Mouse (Mus musculus): ENCODE measurements around the gene C330007P06Rik. TPM values are rescaled to one million over a fixed set of nuclear protein-coding genes. Genes with fewer than 3 reads are reported as not detected.
A peak's percentile ranks its signal among the peaks of the same experiment; 100 is the strongest.

Gene C330007P06Rik
- polyA plus RNA-seq, 1 experiment = 6.6 TPM

DNA sequence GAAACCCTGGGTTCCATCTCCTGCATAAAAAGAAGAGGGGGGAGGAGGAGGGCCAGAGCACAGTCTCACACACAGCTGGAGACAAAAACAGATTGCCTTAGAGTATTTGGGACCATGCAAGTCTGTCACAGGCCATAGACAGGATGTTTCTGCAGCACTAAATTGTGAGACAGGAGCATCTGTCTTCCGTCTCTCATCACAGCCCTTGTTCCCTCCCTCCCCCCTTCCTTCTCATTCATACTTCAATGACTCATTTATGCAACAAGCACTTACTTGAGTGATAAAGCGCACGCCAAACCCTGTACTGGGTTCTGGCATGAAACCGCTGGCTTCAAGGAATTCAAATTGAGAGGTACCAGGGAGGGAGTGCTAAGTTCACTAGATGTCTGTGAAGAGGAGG, 42.3 kb downstream of the C330007P06Rik start:
- Histone ChIP-seq H3ac (ENCODE audit: control insufficient read depth, insufficient read length) (no peak overlapping the region), H3K36me3 (ENCODE audit: control insufficient read depth, insufficient read depth) (no peaks in the 10 kb centered on the region), H3K27me3 (ENCODE audit: control insufficient read depth, insufficient read depth, insufficient read length) (no peaks in the 10 kb centered on the region), H3K4me3 (no peak overlapping the region), H3K4me2 (ENCODE audit: low read depth) (peak overlapping the region; percentile 27), H3K79me2 (ENCODE audit: control insufficient read depth, insufficient read depth) (no peaks in the 10 kb centered on the region)
- peak in 2 of 3 experiments; percentile 39 to 63 for TF ChIP-seq MYOD1 (IDR thresholded peaks at IDR 0.05; ENCODE audit: control insufficient read depth in 1 of 3, insufficient read length in 2 of 3, low read depth in 2 of 3)
- TF ChIP-seq POLR2A (IDR thresholded peaks at IDR 0.05; ENCODE audit: insufficient read length, low read depth) = no peak

DNA sequence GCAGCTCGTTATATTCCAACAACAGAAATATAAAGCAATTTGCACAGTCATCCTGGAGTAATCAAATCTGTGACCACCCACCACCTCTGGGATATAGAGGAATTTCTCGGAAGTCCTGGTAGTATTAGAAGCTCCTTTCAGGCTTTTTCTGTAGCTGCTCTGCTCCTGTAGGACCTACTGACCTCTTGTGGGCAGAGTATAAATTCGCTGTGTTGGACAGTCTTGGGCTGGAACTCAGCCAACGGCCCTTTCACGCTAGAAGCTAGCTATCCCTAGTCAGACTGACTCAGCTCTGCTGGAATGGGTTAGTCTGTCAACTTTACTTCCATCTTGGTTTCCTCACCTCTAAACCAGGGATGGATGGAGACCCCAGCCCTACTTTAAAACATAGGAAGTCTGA, 43.6 kb downstream of the C330007P06Rik start:
- no peak overlapping the region for H3K4me3 ChIP-seq
- H3K79me2 ChIP-seq (ENCODE audit: control insufficient read depth, insufficient read depth) = no peaks in the 10 kb centered on the region
- no peaks in the 10 kb centered on the region for H3K27me3 ChIP-seq (ENCODE audit: control insufficient read depth, insufficient read depth, insufficient read length)
- no peak overlapping the region for H3ac ChIP-seq (ENCODE audit: control insufficient read depth, insufficient read length)
- no peak overlapping the region for H3K4me2 ChIP-seq (ENCODE audit: low read depth)
- TF ChIP-seq E2F4 (IDR thresholded peaks at IDR 0.05; ENCODE audit: insufficient read depth) = no peak
- H3K36me3 ChIP-seq (ENCODE audit: control insufficient read depth, insufficient read depth) = no peaks in the 10 kb centered on the region

DNA sequence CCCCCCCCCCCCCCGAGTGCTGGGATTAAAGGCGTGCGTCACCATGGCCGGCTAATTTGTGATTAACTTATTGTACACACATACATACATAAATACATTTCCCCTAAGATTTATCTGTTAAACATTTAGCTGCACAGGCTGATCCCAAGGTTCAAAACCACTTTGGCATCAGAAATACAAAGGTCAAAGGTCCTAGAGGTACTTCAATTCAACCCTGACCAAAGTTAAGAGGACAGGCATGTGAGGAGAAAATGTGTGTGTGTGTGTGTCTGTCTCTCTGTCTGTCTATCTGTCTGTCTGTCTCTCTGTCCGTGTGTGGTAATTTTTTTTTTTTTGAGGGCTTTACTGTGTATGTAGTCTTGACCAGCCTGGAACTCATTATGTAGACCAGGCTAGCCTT, 47.0 kb downstream of the C330007P06Rik start:
- no peak for TF ChIP-seq REST (IDR thresholded peaks at IDR 0.05; ENCODE audit: insufficient read depth, insufficient read length)
- TF ChIP-seq CEBPB (IDR thresholded peaks at IDR 0.05; ENCODE audit: insufficient read depth, poor library complexity, severe bottlenecking) = no peak
- no peak for TF ChIP-seq POLR2A (IDR thresholded peaks at IDR 0.05; ENCODE audit: insufficient read length, low read depth)
- no peak for TF ChIP-seq E2F4 (IDR thresholded peaks at IDR 0.05; ENCODE audit: insufficient read depth)
- no peak for TF ChIP-seq TCF12 (IDR thresholded peaks at IDR 0.05; ENCODE audit: insufficient read depth, poor library complexity, severe bottlenecking)
- TF ChIP-seq MYOG (IDR thresholded peaks at IDR 0.05; ENCODE audit: control insufficient read depth in 1 of 3, insufficient read depth in 1 of 3, insufficient read length in 2 of 3, low read depth in 2 of 3) = no peak
- no peak for TF ChIP-seq MAX (IDR thresholded peaks at IDR 0.05; ENCODE audit: low read depth)
- no peak for TF ChIP-seq SRF (IDR thresholded peaks at IDR 0.05; ENCODE audit: control insufficient read depth, insufficient read length, low read depth)
- TF ChIP-seq MYOD1 (IDR thresholded peaks at IDR 0.05; ENCODE audit: control insufficient read depth in 1 of 3, insufficient read length in 2 of 3, low read depth in 2 of 3) = no peak
- no peak for TF ChIP-seq TCF3 (IDR thresholded peaks at IDR 0.05; ENCODE audit: insufficient read length, low read depth)
- no peak for TF ChIP-seq POLR2AphosphoS2 (IDR thresholded peaks at IDR 0.05; ENCODE audit: insufficient read length, low read depth)
- no peak for TF ChIP-seq USF1 (IDR thresholded peaks at IDR 0.05; ENCODE audit: low read depth)
- Histone ChIP-seq H3ac (ENCODE audit: control insufficient read depth, insufficient read length) (no peak overlapping the region), H3K79me2 (ENCODE audit: control insufficient read depth, insufficient read depth) (no peaks in the 10 kb centered on the region), H3K4me3 (no peak overlapping the region), H3K27me3 (ENCODE audit: control insufficient read depth, insufficient read depth, insufficient read length) (no peaks in the 10 kb centered on the region), H3K36me3 (ENCODE audit: control insufficient read depth, insufficient read depth) (no peaks in the 10 kb centered on the region), H3K4me2 (ENCODE audit: low read depth) (no peak overlapping the region)

DNA sequence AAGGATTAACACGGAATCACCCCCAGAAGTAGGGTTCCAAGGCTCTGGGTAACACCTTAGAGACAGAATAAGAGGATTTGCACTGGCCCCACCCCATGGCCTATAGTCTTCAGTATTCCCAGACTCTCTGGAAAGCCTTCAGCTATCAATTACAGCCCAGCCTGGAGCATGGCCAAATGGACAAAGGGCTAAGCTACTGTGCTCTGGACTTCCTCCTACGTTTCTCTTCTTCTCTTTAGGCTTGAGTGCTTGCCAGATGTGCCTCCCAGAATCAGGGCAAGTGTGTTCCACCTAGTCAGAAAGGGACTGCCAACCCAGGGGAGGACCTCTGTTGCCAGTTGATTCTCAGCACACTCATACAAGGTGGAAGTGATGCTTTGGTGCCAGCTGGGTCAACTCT, 48.9 kb downstream of the C330007P06Rik start:
- TF ChIP-seq USF1 (IDR thresholded peaks at IDR 0.05; ENCODE audit: low read depth) = no peak
- no peak for TF ChIP-seq E2F4 (IDR thresholded peaks at IDR 0.05; ENCODE audit: insufficient read depth)
- TF ChIP-seq POLR2A (IDR thresholded peaks at IDR 0.05; ENCODE audit: insufficient read length, low read depth) = no peak
- no peak for TF ChIP-seq MAX (IDR thresholded peaks at IDR 0.05; ENCODE audit: low read depth)
- no peak for TF ChIP-seq POLR2AphosphoS2 (IDR thresholded peaks at IDR 0.05; ENCODE audit: insufficient read length, low read depth)
- no peak for TF ChIP-seq CEBPB (IDR thresholded peaks at IDR 0.05; ENCODE audit: insufficient read depth, poor library complexity, severe bottlenecking)
- TF ChIP-seq REST (IDR thresholded peaks at IDR 0.05; ENCODE audit: insufficient read depth, insufficient read length) = no peak
- no peak for TF ChIP-seq TCF3 (IDR thresholded peaks at IDR 0.05; ENCODE audit: insufficient read length, low read depth)
- TF ChIP-seq TCF12 (IDR thresholded peaks at IDR 0.05; ENCODE audit: insufficient read depth, poor library complexity, severe bottlenecking) = no peak
- no peak for TF ChIP-seq MYOG (IDR thresholded peaks at IDR 0.05; ENCODE audit: control insufficient read depth in 1 of 3, insufficient read depth in 1 of 3, insufficient read length in 2 of 3, low read depth in 2 of 3)
- no peak for TF ChIP-seq SRF (IDR thresholded peaks at IDR 0.05; ENCODE audit: control insufficient read depth, insufficient read length, low read depth)
- TF ChIP-seq MYOD1 (IDR thresholded peaks at IDR 0.05; ENCODE audit: control insufficient read depth in 1 of 3, insufficient read length in 2 of 3, low read depth in 2 of 3) = no peak
- H3K4me3 ChIP-seq = no peak overlapping the region
- H3K79me2 ChIP-seq (ENCODE audit: control insufficient read depth, insufficient read depth) = no peaks in the 10 kb centered on the region
- H3K36me3 ChIP-seq (ENCODE audit: control insufficient read depth, insufficient read depth) = no peaks in the 10 kb centered on the region
- H3ac ChIP-seq (ENCODE audit: control insufficient read depth, insufficient read length) = no peak overlapping the region
- no peaks in the 10 kb centered on the region for H3K27me3 ChIP-seq (ENCODE audit: control insufficient read depth, insufficient read depth, insufficient read length)
- no peak overlapping the region for H3K4me2 ChIP-seq (ENCODE audit: low read depth)

DNA sequence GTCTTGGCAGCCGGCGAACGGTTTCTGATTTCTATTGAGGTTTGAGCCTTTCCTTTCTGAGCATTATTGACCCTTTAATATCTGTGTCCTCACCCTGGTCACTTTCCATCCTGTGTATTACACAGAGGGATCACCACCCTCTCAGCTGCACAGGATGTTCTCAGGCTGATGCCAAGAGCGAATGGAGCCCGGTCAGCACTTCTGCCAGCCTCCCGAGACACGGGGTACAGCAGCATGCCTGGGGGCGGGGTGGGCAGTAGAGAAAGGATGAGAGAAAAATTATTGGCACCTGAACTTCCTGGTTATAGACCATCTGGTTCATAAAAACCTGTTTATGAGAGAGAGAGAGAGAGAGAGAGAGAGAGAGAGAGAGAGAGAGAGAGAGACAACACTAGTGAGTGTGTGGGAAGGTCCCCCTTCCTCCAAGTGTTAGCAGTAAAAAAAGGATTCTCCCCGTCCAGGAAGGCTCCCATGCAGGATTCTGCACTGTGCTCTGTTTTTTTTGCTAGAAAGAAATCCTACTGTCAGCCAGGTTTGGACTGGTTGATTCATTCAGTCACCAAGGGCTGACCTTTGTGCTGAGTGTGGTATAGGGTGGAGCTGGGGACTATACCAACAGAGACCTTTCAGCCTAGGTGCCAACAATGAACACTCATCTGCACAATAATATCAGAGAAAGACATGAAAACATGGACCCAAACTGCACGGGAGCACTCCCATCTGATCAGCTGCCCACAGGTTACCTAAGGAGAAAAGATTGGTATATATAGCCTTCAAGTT, 49.8 kb downstream of the C330007P06Rik start:
- TF ChIP-seq USF1 (IDR thresholded peaks at IDR 0.05; ENCODE audit: low read depth) (no peak), TCF12 (IDR thresholded peaks at IDR 0.05; ENCODE audit: insufficient read depth, poor library complexity, severe bottlenecking) (no peak), CEBPB (IDR thresholded peaks at IDR 0.05; ENCODE audit: insufficient read depth, poor library complexity, severe bottlenecking) (no peak), MYOG (IDR thresholded peaks at IDR 0.05; ENCODE audit: control insufficient read depth in 1 of 3, insufficient read depth in 1 of 3, insufficient read length in 2 of 3, low read depth in 2 of 3) (no peak), E2F4 (IDR thresholded peaks at IDR 0.05; ENCODE audit: insufficient read depth) (no peak), SRF (IDR thresholded peaks at IDR 0.05; ENCODE audit: control insufficient read depth, insufficient read length, low read depth) (no peak), MAX (IDR thresholded peaks at IDR 0.05; ENCODE audit: low read depth) (no peak), POLR2AphosphoS2 (IDR thresholded peaks at IDR 0.05; ENCODE audit: insufficient read length, low read depth) (no peak), REST (IDR thresholded peaks at IDR 0.05; ENCODE audit: insufficient read depth, insufficient read length) (no peak), MYOD1 (IDR thresholded peaks at IDR 0.05; ENCODE audit: control insufficient read depth in 1 of 3, insufficient read length in 2 of 3, low read depth in 2 of 3) (no peak), POLR2A (IDR thresholded peaks at IDR 0.05; ENCODE audit: insufficient read length, low read depth) (no peak), TCF3 (IDR thresholded peaks at IDR 0.05; ENCODE audit: insufficient read length, low read depth) (no peak)
- no peaks in the 10 kb centered on the region for H3K79me2 ChIP-seq (ENCODE audit: control insufficient read depth, insufficient read depth)
- H3K4me2 ChIP-seq (ENCODE audit: low read depth) = no peak overlapping the region
- H3K36me3 ChIP-seq (ENCODE audit: control insufficient read depth, insufficient read depth) = no peaks in the 10 kb centered on the region
- H3K27me3 ChIP-seq (ENCODE audit: control insufficient read depth, insufficient read depth, insufficient read length) = no peaks in the 10 kb centered on the region
- no peak overlapping the region for H3ac ChIP-seq (ENCODE audit: control insufficient read depth, insufficient read length)
- H3K4me3 ChIP-seq = no peak overlapping the region

All from myocyte (in vitro differentiated cells).